Mouse (Mus musculus) brown adipose tissue, adult 24 weeks (tissue): ENCODE results near the gene Kifc1. TPM values are rescaled to one million over a fixed set of nuclear protein-coding genes. Genes with fewer than 3 reads are reported as not detected.

ENCODE experiments used
- H3K27ac ChIP-seq: fragments of 200-500 bp; replicated peaks from 2 replicates; pipeline ENCODE4 v1.5.1; 2012; ENCODE audit warnings: low read depth, mild to moderate bottlenecking, low read length
- H3K4me1 ChIP-seq: fragments of 200-500 bp; 2 replicates; pipeline ENCODE4 v1.6.1; 2012; ENCODE audit warnings: low read length, mixed read lengths; ENCODE audit not compliant: control insufficient read depth, insufficient read depth, insufficient read length
- H3K4me3 ChIP-seq: fragments of 200-500 bp; 2 replicates; pipeline ENCODE4 v1.5.1; 2012; ENCODE audit warnings: low read depth, mild to moderate bottlenecking, low read length, moderate library complexity; ENCODE audit not compliant: insufficient read depth
- polyA plus RNA-seq: library from polyadenylated mRNA; stranded (reverse); fragments of >200 nt; gene quantifications from 2 replicates; pipeline ENCODE4 v1.2.4, GENCODE M21; 2012; ENCODE audit not compliant: missing spikeins, insufficient read depth, insufficient read length

Kifc1 gene
- polyA plus RNA-seq, 1 experiment = not detected

DNA sequence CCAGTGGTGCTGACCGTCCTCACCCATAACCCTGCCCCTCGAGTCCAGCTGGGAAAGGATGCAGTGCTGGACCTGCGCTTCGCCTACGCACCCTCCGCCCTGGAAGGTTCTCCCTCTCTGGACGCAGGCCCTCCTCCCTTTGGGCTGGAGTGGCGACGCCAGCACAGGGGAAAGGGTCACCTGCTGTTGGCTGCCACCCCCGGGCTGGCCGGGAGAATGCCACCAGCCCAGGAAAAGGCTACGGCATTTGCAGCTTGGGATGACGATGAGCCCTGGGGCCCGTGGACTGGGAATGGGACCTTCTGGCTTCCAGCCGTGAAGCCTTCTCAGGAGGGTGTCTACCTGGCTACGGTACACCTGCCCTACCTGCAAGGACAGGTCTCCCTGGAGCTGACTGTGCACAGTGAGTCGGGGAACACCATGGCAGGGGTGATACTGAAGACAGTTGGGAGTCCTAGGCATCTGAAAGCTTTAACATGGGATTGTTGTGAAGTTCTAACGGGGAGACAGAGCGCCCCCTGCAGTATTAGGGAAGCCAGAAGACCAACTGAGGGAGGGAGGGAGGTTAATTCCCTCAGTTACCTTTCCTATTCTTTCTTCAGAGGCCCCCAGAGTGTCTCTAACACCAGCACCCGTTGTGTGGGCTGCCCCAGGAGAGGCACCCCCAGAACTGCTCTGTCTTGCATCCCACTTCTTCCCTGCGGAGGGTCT, 35.1 kb upstream of the Kifc1 start:
- H3K4me1 ChIP-seq = no peaks in the 10 kb centered on the region
- no peak overlapping the region for H3K4me3 ChIP-seq
- H3K27ac ChIP-seq = no peak overlapping the region

DNA sequence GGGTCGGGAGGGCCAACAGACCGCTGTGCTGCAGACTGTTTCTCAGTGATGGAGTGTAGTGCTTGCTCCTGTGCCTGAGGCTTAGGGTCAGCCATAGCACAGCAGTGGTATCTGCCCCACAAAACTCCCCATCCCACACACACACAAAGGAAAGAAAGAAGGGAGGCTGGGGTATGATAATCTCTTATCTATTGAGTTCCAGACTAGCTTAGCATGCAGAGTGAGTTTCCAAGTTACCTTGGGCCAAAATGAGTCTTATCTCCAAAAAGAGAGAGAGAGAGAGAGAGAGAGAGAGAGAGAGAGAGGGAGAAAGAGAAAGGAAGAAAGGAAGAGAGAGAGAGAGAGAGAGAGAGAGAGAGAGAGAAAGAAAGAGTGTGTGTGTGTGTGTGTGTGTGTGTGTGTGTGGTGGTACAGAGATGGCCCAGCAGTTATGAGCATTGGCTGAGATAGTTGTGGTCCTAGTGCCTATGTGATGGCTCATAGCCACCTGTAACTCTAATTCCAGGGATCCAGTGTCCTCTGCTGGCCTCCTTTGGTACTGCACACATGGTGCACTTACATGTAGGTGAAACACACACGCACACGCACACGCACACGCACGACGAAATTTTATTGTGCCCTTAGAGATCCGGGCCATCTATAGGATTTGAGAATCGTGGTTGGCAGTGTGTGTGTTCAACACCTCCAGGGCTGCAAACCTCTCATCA, 34.3 kb upstream of the Kifc1 start:
- Histone ChIP-seq H3K4me1 (no peaks in the 10 kb centered on the region), H3K27ac (no peak overlapping the region), H3K4me3 (no peak overlapping the region)

DNA sequence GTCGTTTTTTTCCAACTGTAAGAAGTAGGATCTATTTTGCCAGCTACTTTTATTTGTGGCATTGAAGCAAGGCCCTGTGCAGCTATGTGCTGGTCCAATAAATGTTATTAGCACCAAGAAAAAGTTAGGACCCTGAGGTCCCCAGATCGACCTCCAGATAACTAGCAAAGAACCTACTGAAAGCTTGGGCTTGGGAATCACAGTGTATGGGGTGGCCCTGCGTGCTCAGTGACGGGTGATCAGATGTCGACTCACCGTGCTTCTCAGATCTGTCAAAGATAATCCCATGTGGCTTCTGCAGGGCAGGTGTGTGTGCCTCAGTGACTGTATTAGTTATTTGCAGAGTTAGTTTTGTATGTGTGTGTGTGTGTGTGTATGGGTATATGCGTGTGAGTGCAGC, 30.9 kb upstream of the Kifc1 start:
- Histone ChIP-seq H3K27ac (no peak overlapping the region), H3K4me1 (peaks cover 10% of the 10 kb centered on the region; the same call in 1 of the 2 replicates), H3K4me3 (no peak overlapping the region)

DNA sequence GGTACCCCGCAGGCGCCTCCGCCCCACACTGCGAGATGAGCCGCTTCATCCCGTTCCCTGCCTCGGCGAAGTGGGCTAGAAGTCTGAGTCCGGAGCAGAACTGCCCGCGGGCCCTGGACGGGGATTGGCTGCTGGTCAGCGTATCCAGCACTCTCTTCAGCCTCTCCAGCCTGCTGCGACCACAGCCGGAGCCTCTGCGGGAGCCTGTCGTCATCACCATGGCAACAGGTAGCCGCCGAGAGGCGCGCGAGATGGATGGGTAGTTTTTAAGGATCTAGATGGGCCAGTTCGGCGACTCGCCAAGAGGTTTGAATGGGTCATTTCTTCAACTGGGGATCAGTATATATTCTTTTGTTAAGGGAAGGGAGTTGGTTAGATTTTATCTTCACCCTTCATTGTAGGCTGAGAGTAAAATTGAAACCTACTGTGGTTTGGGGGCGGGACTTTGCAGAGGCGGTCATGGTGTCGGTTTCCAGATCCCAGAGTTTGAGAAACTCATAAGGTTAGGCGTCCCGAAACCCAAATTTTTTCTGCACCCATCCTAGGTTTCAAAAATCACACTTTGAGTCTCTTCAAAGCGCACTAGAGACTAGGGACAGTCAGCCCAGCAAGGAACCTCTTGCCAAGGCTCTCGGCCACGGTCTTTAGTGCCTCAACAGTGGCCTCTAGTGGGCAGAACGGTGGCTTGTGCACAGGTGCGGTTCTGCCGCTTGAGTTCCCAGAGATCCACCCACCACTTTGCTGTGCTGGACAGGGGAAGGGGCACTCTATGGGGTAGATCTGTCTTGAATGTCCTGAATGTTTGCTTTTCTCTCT, 30.0 kb upstream of the Kifc1 start:
- Histone ChIP-seq H3K4me3 (peak overlapping the region; percentile 96), H3K4me1 (peaks cover 10% of the 10 kb centered on the region; the same call in 1 of the 2 replicates), H3K27ac (peak overlapping the region; percentile 85)

DNA sequence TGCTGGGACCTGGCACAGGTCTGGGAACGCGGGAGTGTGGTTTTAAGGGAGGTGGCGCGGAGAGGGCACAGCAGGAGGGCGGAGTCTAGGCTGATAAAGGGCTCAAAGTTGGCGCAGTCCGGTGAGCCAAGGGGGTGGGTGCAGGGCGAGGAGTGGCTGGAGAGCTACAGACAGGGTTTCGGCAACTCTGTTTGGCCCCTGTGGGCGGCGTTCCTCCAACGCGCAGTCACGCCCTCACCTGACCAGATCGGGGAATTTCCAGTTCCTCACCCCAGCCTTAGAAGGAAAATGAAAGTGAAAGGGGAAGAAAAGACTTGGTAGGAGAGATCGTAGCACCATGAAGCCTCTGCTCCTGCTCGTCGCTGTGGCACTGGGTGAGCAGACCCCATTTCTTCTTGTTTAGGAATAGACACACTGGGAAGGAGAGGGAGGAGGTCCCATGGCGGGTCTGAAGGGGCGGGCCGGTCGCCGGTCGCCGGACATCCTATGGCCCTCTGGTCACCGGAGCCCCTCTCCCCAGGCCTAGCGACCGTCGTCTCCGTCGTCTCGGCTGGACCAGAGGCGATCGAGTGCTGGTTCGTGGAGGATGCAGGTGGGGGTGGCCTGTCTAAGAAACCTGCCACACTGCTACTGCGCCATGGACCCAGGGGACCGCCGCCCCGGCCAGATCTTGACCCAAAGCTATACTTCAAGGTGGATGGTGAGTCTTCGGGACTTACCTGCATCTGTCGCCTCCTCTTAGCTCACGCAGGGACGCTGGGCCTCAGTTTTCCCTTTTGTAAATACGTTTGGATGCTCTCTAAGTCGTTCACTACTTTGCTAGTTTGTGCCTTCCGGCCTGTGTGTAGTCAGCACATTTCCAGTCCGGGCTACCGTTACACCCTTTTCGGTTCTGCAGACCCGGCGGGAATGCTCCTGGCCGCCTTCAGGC, 29.2 kb upstream of the Kifc1 start:
- Histone ChIP-seq H3K4me3 (peak overlapping the region; percentile 96), H3K27ac (peak overlapping the region; percentile 85), H3K4me1 (peaks cover 10% of the 10 kb centered on the region; the same call in 1 of the 2 replicates)

DNA sequence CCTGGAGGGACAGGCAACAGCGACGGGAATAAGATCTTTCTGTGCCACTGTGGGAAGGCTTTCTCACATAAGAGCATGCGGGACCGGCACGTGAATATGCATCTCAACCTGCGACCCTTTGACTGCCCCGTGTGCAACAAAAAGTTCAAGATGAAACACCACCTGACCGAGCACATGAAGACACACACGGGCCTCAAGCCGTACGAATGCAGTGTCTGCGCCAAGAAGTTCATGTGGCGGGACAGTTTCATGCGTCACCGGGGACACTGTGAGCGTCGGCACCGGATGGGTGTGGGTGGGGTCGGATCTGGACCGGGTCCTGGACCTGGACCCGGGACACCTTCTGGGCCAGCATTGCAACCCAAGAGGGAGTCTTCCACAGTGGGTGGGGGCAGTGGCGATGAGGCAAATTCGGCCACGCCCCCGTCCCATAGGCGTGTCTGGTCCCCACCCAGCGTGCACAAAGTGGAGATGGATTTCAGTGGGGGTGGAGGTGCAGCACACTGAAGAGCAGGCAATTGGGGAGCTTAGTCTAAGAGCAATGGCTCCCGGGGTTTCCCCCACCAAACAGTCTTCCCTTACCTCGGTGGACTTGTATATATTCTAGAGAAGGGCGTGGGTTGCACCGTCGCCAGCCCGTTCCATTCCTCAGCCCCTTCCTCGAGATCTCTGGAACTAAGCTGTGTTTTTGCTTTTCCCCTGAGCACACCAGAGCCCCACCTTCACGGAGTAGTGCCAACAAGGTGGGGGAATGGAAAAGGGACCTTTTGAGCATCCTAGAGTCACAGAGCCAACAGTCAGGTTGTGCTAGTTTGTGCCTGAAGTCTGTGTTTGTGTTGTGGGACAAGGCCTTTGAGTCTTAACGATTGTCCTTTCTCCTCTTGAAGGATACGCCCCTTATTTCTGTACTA, 28.1 kb upstream of the Kifc1 start:
- Histone ChIP-seq H3K4me3 (peak overlapping the region; percentile 96), H3K27ac (peak overlapping the region; percentile 85), H3K4me1 (peaks cover 10% of the 10 kb centered on the region; the same call in 1 of the 2 replicates)

DNA sequence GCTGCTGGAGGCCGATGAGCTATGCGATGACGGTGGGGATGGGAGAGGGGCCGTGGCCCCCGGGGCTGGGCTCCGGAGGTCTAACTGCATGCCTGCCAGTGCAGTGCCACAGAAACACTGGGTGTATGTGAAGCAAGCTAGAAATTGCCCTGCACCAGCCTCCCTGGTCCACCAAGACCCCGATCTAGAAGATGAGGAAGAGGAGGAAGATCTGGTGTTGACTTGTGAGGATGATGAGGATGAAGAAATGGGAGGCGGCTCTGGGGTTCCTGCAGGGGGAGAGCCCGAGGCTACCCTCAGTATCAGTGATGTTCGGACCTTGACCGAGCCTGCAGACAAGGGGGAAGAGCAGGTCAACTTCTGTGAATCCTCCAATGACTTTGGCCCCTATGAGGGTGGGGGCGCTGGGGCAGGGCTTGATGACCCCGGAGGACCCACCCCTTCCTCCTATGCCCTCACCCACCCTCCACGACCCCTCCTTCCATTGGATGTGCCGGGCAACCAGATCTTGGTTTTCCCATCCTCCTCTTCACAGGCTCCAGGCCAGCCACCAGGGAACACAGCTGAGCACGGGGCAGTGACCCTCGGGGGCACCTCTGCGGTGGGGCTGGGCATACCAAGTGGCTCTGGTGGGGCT, 27.3 kb upstream of the Kifc1 start:
- Histone ChIP-seq H3K4me3 (peak overlapping the region; percentile 96; the same call in 1 of the 2 replicates), H3K27ac (no peak overlapping the region), H3K4me1 (peaks cover 10% of the 10 kb centered on the region; the same call in 1 of the 2 replicates)

DNA sequence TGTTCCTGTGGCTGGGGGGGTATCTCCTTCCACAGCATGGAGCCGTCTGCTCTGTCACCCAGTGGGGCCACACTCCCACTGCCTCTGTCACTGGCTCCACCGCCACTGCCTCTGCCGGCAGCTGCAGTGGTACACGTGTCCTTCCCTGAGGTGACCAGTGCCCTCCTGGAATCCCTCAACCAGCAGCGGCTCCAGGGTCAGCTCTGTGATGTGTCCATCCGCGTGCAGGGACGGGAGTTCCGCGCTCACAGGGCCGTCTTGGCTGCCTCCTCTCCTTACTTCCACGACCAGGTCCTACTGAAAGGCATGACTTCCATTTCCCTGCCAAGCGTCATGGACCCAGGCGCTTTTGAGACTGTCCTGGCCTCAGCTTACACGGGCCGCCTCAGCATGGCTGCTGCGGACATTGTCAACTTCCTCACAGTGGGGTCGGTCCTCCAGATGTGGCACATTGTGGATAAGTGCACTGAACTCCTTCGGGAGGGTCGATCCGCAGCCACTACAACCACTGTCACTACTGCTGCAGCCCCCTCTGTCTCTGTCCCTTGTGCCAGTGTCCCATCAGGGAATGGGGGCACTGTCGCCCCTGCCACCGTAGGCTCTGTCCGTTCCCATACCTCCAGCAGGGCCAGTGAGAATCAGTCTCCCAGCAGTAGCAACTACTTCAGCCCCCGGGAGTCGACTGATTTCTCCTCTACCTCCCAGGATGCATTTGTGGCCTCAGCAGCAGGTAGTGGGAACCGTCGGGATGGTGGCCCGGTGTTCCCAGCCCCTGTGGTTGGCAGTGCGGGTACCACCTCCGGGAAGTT, 26.6 kb upstream of the Kifc1 start:
- Histone ChIP-seq H3K27ac (no peak overlapping the region), H3K4me3 (peak overlapping the region; percentile 96), H3K4me1 (peaks cover 10% of the 10 kb centered on the region; the same call in 1 of the 2 replicates)

DNA sequence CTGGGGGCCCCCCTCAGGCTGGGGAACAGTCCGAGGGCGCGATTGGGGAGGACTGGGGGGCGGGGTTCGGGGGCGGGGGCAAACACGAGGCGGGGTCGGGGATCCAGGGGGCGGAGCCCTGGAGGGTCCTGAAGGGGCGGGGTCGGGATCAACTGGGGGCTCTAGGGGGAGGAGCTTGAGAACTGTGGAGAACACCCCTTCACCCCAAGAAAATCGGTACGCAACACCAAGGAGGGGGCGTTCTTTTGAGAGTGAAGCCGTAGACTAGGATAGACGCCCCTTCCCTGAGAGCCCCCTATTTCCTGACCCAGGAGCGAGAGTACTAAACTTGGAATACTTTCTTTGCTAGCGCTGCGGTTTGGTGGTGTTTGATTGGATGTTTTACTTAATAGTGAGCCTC, 25.8 kb upstream of the Kifc1 start:
- Histone ChIP-seq H3K4me3 (peak overlapping the region; percentile 96), H3K27ac (no peak overlapping the region), H3K4me1 (peaks cover 10% of the 10 kb centered on the region; the same call in 1 of the 2 replicates)

DNA sequence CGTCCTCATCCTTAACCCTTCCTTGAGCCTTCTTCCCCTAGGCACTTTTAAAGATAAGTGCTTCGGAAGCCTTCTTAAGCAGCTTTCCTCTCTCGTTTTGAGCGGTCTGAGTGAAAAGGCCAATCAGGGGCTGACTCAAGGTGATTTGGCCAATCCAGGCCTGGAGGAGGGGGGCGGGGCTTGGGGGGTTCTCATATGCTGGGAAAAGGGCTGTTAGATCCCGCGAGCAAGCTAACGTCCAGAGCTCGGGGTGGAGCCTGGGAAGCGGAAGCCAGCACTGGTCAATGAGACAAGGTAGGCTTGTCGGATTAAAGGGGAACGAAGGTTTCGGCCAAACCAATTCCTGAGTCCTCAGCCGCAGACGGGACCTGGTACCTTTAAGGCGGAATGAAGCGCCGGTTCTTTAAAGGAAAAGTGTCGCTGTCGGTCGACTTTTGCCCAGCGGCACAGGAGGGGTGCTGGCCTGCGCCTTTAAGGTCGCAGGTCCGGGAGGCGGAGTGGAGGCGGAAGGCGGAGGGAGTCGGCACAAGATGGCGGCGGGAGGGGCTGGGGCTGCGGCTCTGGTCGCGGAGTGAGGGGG, 25.3 kb upstream of the Kifc1 start, which contains the start of the genes Tapbp and Zbtb22:
TSS of gene Tapbp (plus strand) at position 229 of the 580 bp plus-strand sequence.
TSS of gene Zbtb22 (plus strand) at position 234 of the 580 bp plus-strand sequence.
- H3K4me1 ChIP-seq = peaks cover 10% of the 10 kb centered on the region; the same call in 1 of the 2 replicates
- peak within 1 kb of the TSS; percentile 96 for H3K4me3 ChIP-seq
- H3K27ac ChIP-seq = no peak within 1 kb of the TSS

DNA sequence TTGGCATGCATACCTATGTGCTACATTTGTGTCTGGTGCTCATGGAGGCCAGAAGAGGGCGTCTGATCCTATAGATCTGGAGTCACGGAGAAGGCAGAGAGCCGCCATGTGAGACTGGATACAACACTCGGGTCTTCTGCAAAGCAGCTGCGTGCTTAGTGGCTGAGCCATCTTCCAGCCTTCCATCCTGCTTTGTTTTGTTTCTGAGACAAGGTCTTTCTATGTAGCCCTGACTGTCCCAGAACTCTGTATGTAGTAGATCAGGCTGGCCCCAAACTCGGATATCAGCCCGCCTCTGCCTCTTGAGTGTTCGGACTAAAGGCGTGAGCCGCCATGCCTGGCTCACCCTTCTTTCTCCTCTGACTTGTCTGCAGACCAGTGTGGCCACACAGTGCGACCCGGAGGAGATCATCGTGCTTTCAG, 24.5 kb upstream of the Kifc1 start:
- H3K4me3 ChIP-seq = no peak overlapping the region
- H3K4me1 ChIP-seq = peaks cover 13% of the 10 kb centered on the region; the same call in 1 of the 2 replicates
- no peak overlapping the region for H3K27ac ChIP-seq

DNA sequence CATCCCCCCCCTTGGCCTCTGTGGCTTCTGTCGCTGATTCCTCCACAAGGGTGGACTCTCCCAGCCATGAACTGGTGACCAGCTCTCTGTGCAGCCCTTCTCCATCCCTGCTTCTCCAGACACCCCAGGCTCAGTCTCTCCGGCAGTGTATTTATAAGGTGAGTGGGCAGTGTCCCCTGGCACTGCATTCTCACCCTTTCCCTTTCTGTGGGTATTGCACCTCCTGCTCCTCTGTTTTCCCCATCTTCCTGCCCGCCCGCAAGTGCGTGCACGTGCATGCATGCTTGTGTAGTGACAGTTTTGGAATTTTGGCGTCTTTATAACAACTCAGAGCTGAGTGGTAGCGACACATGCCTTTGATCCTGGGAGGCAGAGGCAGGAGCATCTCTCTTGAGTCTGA, 23.4 kb upstream of the Kifc1 start:
- Histone ChIP-seq H3K4me3 (no peak overlapping the region), H3K4me1 (peaks cover 13% of the 10 kb centered on the region; the same call in 1 of the 2 replicates), H3K27ac (no peak overlapping the region)
